Mouse (Mus musculus) cerebellum, adult 18-20 months (tissue): ENCODE results near the gene Vps51.
A peak's percentile ranks its signal among the peaks of the same experiment; 100 is the strongest.

Experiments used
- DNase-seq, 2 experiments: peaks; one replicate each; pipeline ENCODE4 v3.0.0; 2021

Gene Vps51

DNA sequence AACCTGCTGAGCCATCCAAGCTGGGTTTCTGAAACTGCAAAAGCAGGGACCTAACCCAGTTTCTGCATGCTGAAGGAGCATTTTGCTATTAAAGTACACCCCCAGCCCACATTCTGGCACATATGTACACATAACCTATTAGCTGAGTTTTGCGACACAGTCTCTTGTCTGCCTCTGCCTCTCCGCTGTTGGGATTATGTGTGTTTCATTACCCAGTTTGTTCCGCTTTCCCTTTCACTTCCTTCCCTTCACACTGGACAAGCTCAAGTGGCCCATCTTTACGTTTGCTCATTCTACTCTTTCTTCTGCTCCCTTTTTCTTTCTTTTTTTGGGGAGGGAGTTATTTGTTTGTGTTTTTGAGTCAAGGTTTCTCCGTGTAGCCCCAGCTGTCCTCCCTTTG, 3.1 kb downstream of the Vps51 start:
- DNase-seq = no peak

DNA sequence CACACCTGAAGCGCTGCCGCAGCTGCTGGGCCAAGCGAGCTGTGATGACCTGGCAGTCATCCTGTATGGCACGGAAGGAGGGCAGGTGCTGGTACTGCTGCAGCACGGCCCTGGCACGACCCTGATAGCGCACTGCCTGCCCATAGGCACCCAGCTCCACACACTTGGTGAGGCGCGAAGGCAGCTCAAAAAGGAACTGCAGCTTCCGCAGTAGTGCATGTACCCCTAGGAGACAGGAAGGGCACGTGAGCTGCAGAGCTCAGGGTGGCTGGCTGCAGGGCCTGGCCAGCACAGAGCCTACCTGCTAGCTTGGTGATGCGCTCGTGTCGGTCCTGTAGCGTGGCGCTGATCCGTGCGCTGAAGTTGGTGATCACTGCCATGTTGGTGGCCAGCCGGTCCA, 5.8 kb downstream of the Vps51 start:
- DNase-seq = no peak

DNA sequence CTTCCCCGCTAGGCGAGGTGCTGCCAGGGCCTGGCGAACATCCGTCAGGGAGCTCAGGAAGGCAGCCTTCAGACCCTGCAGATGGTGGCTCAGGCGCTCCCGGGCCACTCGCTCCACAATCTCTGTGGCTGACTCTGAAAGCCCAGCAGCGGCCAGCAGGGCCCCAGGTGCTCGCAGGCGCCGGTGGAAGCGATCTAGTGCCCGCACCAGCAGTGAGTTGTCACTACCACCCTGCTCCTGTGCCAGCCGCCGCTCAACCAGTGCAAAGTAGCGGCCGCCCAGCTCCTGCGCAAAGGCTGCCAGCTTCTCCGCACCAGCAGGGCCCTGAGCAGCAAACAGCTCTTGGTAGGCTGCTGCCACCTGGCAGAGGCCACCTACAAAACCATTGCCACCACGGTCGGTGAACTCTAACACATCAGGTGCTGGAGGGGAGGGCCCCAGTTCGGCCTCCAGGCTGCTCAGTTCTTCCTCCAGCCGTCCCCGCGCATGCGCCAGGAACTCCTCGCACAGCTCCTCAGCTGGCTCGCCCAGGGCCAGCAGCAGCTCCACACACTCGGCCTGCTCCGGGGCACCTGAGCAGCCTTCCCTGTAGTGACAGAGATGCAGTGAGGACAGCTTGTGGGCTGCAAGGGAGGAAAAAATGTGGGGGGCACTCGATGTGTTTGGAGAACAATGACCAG, 6.3 kb downstream of the Vps51 start:
- DNase-seq = no peak

DNA sequence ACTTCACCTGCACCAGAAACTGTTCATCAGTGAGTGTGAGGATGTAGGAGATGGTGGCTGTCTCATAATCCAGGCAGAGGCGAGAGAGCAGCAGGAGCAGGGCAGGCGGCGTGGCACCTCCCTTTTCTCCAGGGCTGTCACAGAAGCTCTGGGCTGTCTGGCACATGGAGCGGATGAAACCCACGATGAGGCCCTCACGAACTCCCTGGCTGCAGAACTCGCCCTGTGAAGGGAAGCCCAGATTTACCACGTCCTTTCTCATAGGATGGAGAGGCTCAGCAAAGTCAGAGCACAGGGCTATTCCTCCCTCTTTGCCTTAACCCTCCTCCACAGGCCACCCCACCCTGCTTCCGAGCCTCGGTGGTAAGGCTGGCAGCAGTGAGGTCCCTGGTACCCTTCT, 7.2 kb downstream of the Vps51 start:
- DNase-seq = no peak

DNA sequence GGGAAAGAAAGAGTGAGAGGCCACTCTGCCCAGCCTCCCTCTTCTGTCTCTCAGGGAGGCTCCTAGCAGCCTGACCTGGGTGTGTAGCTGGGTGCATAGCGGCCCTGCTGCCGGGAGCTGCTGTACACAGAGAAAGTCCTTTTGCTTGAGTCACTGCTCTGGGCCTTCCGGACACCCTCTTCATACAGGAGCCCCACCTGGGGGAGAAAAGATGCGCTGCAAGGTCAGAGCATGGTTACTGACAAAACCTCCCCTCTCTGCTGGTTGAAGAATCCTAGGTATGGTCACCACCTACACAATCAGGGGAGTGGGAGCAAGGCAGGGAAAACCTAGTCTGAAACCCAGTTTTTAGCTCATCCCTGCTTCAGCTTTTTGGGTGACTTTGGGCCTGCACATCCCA, 8.1 kb downstream of the Vps51 start:
- no peak for DNase-seq

DNA sequence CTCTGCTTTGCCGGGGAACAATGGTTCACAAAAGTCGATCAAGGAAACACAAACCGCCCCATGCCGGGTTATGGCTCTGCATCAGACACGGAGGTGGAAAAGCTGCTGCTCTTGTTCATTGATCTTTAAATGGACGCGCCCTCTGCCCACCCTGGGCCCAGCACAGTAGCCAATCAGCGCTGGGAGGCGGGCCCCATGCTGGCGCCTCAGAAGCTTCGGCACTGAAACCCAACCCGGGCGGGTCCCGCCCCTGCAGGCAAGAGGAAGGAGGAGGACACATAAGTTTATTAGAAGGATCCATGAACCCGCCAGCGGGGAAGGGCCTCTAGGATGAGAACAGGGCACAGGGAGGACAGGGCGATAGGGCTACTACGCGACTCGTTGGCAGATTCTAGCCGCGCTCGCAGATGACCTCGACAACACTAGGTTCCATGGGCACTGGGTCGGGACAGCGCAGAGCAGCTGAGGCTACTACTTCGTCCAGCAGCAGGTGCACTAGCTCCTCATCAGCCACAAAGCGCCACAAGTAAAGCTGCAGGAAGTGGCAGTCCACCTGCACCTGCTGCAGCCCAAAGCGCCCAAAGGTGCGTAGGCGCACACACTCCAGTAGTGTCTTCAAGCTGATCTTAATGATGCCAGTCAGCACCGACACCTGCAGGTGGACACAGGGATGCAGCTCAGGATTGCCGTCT, 9.2 kb downstream of the Vps51 start, which contains the start of gene Tm7sf2:
TSS of gene Tm7sf2 (minus strand) at position 650 of the 692 bp plus-strand sequence.
- DNase-seq = peak; percentile 85 to 88

DNA sequence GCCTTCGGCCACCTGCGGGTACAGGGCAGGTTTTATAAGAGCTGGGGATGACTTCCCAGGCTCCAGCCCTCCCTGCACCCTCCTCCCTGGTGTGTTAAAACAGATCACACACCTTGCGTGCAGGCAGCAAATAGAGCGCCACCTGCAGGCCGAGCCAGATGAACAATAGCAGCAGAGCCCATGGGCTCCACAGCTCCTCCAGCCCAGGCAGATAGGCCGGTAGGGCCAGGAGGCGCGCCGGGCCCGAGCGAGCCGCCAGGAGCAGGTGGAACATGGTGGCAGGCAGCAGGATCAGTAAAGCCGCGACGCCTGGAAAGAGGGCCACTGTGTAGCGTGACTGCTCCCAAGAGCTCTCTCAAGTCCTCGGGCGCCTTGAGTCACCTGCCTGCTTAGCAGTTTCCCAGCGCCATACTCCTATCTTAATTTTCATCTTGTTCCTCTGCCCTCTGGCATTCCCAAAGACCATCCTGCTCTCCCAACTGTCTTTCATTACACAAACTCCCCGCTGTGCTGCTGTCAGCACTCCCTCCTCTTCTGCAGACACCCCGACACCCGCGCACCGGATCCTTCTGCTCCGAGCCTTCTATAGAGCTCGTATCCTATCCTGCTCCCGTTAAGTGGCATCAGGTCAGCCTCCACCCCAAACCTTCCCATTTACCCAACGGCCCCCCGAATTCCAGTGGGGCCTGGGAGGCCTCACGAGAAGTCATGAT, 9.9 kb downstream of the Vps51 start:
- peak; percentile 91 to 93 for DNase-seq

DNA sequence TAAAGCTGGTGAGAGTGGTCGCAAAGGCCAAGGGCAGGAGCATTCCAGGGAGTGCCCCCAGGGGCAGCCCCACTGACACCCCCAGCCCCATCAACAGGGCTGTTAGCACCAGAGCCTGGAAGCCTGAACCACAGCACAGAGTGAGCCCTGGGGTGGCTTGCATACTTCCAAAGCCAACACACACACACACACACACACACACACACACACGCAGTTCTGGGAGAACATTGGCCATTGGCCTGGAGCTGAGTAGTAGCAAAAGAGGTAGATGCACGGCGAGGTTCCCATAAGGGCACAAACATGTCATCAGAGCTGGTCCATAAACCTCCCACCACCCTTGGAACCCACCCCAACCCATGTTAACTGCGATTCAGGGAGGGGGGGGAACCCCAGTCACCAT, 10.5 kb downstream of the Vps51 start:
- DNase-seq = no peak

DNA sequence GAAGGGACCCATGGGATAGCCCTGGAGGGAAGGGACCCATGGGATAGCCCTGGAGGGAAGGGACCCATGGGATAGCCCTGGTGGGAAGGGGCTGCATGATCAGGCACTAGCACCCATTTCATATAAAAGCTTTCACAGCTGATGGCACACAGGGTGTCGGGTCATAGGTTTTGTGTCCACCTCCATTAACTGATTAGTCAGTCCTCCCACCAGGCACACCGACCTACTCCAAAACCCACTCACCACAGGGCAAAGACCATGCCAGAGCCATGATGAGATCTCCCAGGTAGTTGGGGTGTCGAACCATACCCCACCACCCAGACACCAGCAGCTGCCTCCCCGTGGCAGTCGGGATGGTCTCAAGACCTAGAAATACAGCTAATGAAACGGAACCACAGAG, 13.9 kb downstream of the Vps51 start:
- no peak for DNase-seq

DNA sequence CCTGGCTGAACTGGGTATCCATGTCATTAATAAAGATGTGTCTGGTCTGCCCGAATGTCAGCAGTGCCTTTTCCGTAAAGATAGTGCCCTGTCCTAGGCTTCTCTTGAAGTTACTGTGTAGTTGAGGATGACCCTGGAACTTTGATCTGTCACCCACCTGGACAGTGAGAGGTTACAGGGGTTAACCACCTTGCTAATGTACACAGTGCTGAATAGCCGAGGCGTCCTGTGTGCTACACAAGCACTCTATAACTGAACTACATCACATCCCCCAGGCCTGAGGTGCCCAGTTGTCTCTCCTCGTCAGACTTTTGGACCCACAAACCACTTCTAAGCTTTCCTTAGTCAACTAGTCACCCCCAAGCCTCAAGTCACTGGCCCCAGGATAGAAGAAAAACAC, 14.6 kb downstream of the Vps51 start:
- DNase-seq = no peak

DNA sequence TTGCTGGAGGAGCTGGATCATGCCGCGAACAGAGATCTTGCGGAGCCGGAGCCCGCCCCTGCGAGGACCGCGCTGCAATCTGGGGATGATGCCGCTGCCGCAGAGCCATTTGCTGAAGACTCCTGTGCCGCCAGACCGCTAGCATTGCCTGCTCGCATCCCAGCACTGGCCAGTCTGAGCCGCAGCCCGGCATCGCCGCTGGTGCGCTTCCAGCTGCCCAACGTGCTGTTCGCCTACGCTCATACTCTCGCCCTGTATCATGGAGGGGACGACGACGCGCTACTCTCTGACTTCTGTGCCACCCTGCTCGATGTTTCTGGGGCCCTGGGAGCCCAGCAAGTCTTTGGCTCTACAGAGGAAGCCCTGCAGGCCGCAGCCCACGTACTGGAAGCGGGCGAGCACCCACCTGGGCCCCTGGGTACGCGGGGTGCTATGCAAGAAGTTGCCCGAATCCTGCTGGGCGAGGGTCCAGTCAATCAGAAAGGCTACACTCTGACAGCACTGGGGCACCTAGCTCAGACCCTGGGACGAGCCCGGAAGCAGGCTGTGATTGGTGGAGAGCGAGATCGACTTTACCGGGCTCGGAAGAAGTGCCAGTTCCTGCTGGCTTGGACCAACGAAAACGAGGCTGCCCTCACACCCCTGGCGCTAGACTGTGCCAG, 15.3 kb downstream of the Vps51 start:
- DNase-seq = peak; percentile 30 to 53

DNA sequence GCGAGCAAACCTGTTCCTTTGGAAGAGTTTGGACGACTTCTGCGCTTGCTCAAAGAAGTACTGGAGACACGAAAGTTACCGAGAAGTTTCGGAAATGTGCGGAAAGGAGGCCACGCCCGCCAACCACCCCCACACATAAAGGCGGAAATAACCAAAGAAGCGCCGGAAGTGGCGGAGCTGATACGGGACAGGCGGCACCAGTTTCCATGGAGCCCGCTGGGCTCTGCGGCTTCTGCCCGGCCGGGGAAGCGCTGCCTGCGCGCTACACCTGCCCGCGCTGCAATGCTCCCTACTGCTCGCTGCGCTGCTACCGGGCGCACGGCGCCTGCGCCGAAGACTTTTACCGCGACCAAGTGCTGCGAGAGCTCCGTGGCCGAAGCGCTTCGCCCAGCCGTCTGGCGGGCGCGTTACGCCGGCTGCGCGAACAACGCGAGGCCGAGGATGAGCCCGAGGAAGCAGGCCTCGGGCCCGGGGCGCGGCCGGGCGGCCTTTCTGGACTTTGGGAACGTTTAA, 16.0 kb downstream of the Vps51 start, which contains the start of gene Znhit2:
TSS of gene Znhit2 (plus strand) at position 172 of the 513 bp plus-strand sequence.
- peak; percentile 88 to 91 for DNase-seq

DNA sequence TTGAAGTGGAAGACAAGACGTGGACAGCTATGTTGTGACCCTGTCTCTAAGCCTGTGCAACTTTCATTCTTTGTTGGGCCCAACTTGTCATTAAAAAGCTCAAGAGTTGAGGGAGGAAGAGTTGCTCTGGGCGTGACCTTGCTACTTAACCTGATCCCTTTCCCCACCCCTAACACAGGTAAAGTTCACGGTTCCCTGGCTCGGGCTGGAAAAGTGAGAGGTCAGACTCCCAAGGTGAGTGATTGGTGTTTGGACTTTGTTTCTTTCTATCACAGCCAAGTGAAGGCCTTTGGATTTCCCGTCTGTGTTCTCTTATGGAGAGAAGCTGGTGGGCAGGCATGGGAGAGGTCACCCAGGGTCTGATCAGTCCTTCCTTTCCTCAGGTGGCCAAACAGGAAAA, 18.1 kb downstream of the Vps51 start:
- peak in 1 of 2 experiments; percentile 7 for DNase-seq

DNA sequence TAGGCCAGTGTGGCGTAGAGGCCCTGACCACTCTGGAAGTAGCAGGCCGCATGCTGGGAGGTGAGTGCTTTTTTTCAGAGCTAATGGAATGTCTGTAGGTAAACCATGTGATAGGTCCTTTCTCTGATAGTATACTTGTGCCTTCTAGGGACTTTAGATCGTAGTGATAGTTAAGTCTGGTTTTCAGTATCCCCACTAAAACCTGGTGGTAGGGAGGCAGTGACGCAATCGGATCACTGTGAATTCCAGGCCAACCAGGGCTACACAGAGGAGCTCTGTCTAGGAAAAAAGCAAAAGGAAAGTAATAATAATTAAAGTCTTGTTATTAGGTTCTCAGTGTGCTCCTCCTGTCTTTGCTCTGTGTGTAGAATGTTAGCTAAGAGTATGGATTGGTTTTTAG, 18.5 kb downstream of the Vps51 start:
- no peak for DNase-seq

DNA sequence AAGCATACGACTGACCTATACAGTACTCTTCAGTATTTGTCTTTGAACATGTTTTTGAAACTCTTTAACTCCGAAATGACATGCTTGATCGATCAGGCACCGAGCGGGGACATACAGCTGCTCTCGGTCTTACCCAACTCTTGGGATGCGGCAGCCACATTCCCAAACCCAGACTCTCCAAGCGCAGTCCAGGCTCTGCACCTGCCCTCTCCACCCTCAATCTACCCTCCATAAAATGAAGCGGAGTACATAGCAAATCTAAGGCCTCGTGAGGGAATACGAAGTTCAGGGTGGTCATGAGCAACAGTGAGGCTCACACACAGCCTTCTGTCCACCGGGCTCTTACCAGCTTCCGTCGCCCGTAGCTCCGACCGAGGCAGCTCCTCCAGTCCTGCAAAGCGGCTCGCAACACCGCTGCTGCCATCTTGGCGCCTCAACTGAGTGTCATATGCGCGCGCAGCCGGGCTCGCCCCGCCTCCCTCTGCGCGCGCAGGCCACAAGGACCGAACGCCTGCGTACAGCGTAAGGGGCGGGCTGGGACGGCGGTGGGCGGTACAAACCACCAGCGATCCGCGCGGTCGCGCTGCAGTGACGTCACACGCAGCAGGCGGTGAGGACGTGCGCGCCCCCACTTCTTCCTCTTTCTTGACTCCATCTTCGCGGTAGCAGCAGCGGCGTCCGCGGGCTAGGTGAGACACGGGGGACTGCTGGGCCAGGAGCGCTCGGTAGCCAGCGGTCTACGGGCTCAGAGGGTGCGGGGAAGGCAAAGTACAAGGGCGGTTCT, 19.5 kb downstream of the Vps51 start, which contains the start of the genes Mrpl49 and Fau:
TSS of gene Mrpl49 (minus strand) at position 473 of the 784 bp plus-strand sequence.
TSS of gene Fau (plus strand) at position 532 of the 784 bp plus-strand sequence.
- peak; percentile 97 to 99 for DNase-seq

DNA sequence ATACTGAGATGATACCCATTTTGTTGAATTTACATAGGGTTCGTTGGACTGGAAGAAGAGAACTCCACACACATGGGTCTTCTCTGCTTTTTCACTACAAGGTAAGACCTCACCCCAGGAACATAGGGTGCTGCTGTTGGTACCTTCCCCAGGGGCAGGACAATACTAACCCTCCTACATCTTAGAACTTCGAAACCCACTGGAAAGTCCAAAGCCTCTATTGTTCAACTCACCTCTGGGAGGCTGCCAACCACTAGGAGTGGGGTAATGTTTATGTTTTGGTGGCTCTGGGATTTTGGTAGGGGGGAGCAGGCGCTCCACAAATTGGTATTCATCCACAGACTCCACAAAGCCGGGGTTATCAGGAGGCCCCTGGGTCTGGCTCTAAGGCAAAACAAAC, 20.3 kb downstream of the Vps51 start:
- peak; percentile 21 to 25 for DNase-seq

DNA sequence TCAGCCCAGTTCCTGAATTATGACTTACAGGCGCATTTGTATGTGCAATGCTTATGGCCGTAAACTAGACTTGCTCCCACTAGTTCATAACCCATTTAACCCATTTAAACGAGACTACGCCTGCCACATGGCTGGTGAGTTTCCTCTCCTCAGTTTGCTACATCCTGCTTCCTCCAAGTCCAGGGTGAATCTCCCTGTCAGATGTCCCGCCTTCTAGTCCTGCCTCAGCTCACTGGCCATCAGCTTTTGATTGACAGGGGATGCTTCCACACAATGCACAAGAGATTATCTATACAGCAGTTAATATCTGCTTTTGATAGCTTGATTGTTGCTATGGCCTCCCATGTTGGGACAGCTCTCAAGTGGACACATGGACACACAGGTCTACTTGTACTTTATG, 22.7 kb downstream of the Vps51 start:
- DNase-seq = no peak

DNA sequence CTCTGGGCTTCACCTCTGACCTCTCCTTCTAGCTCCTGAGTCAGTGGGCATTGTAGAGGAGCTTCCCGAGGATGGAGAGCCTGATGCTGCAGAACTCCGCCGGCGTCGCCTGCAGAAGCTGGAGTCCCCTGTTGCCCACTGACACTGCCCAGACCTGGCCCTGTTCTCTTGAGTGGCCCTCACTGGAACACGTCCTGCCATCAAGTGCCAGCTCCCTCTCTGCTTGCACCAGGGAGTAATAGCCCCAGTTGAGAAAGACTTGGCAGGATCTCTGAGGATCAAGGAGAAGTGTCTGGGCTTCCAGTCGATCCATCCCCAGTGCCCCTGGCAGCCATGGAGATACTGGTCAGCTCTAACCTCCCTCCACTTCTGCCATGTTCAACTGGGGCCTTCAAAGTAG, 24.5 kb downstream of the Vps51 start:
- peak in 1 of 2 experiments; percentile 3 for DNase-seq

DNA sequence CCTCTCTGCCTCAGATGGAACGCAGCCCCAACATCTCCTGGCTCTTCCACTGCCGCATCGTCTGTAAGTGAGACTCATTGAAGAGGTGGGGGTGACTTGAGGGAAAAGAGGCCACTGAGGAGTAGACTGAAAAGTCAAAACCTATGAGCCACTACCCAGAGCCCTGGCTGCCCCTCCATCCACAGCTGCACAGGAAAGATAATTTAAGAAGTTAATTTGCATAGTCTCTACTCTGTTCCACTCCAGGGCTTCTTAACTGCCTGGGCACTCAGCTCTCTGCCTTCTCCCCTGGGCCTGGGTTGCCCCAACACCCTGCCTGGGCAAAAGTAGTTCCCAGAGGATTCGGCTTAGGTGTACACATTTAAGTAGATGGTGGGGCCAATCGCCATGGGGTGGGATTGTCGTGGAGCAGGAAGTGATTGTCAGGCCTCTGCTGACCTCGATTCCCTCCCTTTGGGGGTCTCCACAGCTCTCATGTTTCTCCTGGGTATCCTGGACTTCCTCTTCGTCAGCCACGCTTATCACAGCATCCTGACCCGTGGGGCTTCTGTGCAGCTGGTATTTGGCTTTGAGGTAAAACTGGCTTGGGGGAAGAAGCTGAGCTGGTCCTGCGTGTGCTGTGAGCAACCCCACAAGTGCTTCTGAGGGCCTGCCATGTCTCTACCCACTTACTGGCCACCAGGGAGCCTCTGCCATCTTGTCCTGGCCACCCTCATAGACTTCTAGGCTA, 28.2 kb downstream of the Vps51 start:
- DNase-seq = no peak

DNA sequence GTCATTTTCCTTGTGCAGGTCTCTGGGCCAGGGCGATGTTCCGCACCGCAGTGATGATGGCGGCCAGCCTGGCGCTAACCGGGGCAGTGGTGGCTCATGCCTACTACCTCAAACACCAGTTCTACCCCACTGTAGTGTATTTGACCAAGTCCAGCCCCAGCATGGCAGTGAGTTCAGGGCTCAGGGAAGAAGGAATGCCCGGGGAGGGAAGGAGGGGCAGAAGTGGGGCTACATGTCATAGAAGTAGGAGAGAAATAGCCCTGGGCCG, 29.2 kb downstream of the Vps51 start:
- peak in 1 of 2 experiments; percentile 21 for DNase-seq

DNA sequence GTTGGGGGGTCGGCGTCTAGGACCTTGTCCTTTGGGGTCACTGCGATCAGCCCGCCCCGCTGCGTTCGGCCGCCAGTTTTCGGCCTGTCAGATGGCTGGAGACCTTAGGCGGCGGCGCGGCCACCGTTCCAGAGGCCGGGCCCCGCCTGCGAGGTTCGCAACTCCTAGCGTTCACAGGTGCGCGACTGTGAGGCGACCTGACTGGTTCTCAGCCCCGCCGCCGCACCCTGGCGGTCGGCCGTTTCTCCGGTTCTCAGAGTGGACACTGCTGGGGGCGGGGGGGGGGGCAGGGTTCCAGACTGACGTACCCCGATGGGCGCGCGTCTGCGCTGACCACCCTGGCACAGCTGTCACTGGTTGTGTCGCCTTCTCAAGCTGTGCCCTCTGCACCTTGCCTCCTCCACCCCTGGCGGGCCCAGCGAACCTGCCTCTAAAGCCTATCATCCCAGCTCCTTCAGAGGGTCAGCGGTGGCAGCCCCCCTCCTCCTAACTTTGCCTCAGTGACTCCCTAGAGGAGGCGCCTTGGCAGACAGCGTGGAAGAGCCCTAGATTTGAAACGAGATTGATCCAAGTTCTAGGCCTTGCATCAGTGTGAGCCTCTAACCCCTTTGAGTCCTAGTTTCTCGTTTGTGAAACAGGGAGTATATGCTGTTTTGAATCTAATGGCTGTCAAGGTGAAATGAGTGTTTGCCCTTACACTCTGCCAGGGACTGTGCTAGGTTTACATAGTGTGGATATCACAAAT, 29.7 kb downstream of the Vps51 start:
- peak in 1 of 2 experiments; percentile 31 for DNase-seq
